Mouse (Mus musculus): Measurements from ENCODE around the gene Slc7a7.

The Slc7a7 gene

DNA sequence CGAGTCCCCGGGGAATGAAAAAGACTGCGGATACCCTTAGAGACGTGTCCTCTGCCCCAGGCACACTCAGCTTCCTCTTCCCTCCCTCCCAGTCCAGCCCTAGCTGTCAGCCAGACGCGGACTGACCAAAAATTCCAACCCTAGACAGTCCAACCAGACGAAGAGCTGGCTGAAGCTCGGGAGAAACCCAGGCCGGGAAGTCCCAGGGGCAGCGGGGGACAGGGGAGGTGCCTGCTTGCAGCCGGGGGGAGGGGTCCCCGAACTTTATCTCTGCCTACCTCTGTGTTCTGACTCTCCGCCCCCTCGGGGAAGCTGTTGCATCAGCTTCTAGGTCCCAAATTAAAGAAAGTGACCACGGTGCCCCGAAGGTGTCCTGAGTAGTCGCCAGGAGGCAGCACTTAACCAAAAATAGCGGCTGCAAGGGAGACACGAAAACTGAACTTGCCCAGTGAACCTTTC lies at the start of gene Slc7a7:
Gene Slc7a7, minus strand, starts transcription at position 158 of the 459 bp plus-strand sequence.
- DNase-seq (ENCODE audit: low spot score): no peak

DNA sequence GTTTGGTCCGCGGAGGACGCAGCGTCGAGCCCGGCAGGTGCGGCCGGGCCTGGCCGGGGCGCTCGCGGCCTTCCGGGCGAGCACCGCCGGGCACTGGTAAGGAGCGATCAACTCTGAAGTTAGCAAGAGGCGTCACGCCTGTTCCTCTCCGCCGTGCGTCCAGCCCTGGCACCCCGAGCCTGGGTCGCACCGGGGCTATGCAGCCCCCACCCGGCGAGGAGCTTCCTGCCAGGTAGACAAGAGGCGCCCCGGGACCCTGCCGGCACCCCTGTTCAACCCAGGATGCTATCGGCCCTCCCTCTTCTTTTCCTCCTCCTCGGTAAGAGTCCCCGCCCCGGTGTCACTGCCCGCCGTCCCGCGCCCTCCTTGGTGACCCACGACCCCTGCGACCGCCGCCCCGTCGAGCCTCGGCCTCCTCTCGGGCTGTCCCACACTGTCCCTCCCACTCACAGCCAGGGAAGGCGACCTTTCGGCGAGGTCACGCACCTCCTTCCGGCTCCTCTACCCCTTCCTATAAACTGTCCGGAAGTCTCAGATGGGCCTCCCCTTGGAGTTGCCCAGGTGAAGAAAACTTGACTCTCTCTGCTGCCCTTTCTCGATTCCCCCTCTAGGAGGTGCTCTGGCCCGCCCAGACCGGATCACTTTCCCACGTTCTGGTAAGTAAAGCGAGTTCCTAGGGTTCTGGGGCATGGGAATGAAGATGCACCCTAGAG lies 46.9 kb upstream of the Slc7a7 start:
- peak; percentile 58 for DNase-seq (ENCODE audit: low spot score)

DNA sequence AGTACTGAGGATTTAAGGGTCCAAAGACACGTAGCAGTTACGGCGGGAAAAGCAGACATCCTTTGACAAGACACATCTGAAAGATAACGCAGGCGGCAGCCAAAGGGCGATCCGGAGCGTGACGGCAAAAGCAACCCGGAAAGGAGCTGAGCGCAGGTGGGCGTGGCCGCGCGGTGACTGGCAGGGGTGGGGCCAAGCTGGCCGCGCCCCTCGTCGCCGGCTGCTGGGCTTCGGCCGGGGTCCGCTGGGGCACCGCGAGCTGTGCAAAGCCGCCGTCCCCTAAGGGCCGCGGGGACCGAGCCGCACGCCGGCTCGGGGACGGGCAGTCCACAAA lies 46.3 kb upstream of the Slc7a7 start, which contains the start of gene Lrp10:
Gene Lrp10, plus strand, starts transcription at position 179 of the 334 bp plus-strand sequence.
- peak; percentile 78 for DNase-seq (ENCODE audit: low spot score)

DNA sequence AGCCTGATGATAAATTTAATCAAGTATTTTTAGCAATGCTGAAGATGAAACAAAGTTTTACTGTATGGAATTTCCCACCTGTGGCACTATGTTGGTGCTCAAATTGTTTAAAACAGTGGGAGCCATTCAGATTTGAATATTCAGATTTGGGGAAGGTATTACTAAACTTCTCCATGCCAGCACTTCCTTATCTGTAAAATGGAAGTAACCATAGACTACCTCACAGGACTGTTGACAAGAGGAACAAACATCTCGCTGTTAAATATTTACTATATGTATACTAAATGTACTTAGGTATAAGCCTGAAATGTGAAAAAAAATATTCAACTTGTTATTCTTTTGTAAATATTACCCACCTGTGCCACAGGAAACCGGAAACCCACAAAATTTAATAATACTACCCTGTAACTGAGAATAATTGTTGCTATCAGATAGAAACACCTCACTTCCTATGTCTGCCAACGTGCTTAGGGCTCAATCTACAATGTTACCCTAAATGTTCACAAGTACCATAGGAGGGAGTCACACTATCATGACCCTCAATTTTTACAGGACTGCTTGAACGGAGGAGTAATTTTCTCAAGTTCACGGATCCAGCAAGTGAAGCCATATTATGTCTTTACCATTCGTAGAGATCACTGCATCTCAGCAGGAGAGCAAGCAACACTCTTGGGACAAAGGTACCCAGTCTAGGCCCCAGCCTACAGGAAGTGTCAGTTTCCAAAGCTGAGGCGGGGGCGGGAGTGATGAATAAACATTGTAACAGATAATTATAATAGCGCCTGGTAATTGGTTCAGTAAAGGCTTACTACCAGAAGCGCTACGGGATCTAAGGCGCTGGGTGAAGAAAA lies 45.8 kb upstream of the Slc7a7 start:
- DNase-seq (ENCODE audit: low spot score): no peak

DNA sequence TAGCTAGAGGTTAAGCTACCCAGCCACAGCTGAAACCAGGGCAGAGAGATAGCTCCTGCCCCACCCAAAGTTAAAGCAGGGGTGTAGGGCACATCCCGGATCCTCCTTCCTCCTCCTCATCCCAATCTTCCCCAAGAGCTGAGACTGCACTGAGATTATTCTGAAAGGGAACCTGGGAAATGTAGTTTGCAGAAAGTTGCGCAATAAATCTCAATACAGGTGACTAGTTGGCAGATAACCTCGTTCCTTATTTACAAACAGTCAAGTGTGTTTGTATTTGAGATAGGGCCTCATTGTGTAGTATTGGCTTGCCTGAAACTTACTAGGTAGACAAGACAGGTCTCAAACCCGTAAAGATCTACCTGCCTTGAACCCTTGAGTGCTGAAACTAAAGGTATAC lies 44.6 kb upstream of the Slc7a7 start:
- DNase-seq (ENCODE audit: low spot score): no peak

DNA sequence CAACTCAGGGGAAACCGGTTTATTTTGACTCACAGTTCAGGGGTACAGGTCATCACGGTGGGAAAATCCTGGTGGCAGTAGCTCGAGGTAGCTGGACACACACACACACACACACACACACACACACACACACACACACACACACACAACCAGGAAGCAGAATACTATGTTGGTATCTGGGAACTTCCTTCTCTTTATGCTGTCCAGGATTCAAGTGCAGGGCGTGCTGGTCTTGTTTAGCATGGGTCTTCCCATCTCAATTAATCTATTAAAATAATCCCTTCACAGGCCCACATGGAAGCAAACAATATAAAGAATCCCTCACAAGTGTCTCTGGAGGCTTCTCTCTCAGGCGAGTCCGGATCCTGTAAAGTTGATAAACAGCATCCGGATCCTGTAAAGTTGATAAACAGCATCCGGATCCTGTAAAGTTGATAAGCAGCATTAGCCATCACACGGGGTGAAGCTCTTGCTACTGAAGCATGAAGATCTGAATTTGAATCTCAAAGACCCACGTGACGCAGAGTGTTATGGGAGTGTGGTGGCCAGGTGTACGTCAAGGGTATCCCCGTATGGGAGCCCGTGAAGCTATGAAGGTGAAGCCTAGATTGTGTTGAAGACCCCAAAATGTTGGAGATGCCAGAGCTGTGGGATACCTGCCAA lies 40.5 kb upstream of the Slc7a7 start:
- no peak for DNase-seq (ENCODE audit: low spot score)

DNA sequence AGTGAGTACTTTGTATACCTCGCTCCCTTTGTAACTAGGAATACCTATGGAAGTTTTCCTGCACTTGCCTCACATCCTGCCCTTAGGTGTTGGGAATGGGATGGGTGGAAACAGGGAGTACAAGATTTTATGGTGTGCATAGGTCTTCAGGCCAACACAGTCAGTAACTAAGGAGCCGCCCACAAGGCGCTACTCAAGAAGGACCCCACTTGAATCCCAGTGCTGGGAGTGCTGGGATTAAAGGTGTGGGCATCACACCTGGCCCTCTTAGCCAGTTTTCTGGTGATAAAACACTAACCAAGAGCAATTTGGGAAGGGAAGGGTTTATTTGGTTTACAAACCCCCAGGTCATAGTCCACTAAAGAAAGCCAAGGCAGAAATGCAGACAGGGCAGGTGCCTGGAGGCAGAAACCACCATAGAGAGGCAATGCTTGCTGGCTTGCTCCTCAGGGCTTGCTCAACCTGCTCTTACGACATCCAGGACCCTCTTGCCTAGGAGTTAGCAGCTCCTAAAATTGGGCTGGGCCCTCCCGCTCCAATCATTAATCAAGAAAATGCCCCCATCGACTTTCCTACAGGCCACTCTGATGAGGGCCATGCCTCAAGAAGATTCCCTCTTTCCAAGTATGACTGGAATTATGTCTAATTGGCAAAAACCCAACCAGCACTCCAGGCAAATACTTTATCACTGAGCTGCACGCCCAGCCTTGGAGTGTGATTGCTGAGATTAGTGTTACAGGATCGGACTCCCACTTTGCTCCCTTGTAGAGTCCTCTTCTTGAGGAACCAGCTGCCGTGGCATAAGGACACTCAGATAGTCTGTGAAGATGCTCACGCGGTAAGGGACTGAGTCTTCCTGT lies 37.3 kb upstream of the Slc7a7 start:
- no peak for DNase-seq (ENCODE audit: low spot score)

DNA sequence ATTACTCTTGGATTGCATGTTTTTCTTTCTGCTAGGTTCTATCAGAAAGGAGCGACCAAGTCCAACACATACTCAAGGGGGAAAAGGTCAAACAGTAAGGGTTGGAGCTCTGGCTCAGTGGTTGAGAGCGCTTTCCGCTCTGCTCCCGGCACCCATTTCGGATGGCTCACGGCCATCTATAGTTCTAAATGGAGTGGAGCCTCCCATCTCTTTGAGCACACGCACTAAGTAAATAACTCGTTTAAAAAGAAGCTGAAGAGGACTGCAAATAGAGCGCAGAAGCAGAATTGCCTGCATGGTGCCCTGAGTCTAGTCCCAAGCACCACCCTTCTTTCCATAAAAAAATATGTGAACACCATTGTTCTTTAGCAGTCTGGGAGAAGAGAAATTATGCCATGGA lies 36.0 kb upstream of the Slc7a7 start:
- no peak for DNase-seq (ENCODE audit: low spot score)

DNA sequence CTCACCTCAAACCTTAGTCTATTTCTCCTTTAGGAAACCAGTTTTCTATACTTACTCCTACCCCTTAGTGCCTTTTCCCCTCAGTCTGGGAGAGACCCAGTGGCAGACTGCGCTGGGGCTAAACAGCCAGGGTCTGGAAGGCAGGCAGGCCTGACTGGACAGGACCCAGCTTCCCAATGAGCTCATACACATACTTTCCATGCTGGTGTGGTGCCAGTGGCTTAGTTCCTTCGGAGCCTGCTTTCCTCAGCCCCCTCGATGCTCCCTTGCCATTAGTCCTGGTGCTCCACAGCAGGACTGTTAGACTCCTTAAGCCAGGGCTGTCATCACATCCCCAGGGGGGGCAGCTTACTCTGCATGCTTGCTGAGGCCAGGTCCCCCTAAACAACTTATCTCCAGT lies 27.9 kb upstream of the Slc7a7 start:
- no peak for DNase-seq (ENCODE audit: low spot score)

DNA sequence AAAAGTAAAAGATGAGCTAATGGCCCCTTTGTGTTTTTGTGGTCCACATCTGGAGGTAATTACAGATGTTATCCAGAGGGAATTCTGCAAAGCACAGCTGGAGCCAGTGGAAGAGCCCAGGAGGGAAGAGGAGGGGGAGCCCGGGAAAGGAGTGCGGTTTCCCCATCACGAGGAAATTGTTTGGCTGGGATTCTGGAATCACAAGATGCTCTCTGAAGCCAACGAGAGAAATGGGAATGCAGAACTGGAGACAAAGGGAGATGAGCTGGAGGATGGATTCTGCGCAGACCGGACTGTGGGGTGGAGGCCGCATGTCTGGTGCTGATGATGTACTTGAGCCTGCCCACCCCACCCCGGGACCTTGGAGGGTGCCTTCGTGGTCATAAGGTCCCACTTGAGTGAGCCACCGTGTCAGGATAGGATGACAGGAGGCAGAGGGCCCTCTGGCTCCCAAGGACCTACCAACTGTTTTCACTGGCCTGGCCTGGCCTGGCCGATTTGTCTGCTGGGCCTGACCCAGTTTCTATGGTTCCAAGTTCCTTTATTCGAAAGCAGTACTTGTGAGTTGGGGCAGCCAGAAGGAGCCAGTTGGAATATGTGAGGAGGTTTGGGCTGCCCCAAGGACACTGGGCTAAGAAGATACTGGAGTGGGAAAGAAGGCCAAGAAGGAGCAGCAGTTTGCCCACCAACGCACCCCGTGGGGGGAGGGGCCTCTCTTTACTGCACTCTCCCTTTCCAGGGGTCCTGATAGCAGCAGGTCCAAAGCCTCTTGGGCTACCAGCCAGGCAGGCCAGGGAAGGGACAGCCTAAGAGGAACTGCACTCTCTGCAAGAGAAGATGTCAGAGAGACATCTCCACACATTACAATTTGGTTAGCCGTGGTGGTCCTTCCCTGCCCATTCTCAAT lies 26.4 kb upstream of the Slc7a7 start:
- peak; percentile 38 for DNase-seq (ENCODE audit: low spot score)

DNA sequence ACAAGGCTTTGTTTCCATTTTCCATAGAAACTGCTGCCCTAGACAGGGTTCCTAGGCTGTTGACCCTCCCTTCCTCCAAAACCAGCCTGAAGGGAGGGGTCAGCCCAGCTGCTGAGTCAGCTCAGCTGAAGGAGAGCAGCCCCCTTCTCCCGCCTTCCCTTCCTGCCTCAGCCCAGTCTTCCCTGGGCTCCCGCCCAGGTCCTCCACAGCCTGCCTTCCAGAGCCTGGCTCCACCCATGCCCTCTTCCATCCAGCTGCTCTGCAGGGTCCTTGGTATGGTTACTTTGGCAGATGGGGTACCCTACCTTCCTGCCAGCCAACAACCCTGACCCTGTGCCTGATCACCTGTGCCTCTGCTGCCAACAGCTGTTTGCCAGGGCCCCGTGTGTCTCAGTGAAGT lies 25.6 kb upstream of the Slc7a7 start:
- peak; percentile 41 for DNase-seq (ENCODE audit: low spot score)

DNA sequence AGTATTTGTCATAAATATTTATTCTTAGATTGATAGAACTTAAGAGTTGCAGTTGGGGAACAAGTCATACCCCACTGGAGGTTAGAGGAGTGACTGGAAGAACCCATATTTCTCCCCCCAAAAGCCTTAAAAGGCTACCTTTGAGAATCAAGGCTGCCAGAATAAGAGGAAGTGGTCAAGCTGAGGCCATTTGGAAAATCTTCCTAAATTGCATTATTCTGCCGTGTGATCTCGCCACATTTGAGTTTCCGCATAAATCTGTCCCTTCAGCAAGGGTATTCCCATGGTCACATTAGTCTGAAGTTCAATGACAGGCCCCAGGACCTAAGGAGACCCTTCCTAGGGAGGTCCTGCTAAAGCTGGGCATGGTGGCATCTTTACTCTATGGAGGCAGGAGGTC lies 25.0 kb upstream of the Slc7a7 start:
- DNase-seq (ENCODE audit: low spot score): no peak

DNA sequence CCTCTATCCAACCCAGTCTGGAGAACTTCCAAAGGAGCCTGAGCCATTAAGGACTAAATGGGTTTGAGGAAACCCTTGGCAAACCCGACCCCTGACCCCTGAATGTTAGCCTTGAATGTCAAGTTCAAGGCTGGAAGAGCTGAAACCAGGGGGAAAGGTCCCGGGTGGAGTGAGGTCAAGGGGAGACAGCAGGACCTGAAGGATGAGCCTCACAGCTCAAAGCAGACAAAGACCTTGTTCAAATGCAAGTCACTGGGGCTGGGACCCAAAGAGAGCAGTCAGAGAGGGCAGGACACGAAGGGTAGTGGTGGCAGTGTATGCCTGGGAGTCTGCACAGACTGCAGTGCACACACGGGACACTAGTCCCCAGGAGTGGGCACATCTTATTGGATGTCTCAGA lies 23.8 kb upstream of the Slc7a7 start:
- DNase-seq (ENCODE audit: low spot score): no peak

DNA sequence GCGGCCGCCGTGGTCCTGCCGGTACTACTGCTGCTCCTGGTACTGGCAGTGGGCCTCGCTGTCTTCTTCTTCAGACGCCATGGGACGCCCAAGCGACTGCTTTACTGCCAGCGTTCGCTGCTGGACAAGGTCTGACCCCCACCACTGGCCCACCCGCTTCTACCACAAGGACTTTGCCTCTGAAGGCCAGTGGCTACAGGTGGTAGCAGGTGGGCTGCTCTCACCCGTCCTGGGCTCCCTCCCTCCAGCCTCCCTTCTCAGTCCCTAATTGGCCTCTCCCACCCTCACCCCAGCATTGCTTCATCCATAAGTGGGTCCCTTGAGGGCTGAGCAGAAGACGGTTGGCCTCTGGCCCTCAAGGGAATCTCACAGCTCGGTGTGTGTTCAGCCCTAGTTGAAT lies 23.0 kb upstream of the Slc7a7 start:
- DNase-seq (ENCODE audit: low spot score): no peak

DNA sequence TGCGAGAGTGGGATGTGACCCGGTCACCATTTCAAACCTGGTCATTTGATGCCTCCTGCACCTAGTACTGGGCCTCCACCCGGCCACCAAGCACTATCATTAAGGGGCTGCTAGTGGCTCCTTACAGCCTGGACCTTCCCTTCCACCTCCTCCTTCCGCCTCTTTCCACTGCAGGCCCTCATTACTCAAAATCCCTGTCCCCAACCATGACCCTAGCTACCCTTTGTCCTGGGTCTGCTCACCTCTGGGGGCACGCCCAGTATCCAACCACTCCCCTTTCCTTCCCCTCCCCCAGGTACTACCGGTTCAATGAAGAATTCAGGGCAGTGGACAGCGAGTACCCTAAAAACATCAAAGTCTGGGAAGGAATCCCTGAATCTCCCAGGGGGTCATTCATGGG lies 22.0 kb upstream of the Slc7a7 start:
- no peak for DNase-seq (ENCODE audit: low spot score)

DNA sequence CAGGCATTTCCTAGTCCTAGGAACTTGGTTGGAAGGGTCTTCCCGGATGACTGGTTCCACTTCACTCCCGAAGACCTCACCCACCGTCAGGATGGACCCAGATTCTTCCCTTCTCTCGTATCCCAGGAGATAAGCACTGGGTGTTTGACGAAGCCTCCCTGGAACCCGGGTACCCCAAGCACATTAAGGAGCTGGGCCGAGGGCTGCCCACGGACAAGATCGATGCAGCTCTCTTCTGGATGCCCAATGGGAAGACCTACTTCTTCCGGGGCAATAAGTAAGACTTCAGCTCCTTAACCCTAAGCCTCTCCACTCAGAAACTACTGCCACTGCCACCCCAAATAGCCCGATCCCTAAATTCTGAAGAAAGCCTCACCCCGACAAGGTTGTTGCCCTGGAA lies 21.6 kb upstream of the Slc7a7 start:
- no peak for DNase-seq (ENCODE audit: low spot score)

DNA sequence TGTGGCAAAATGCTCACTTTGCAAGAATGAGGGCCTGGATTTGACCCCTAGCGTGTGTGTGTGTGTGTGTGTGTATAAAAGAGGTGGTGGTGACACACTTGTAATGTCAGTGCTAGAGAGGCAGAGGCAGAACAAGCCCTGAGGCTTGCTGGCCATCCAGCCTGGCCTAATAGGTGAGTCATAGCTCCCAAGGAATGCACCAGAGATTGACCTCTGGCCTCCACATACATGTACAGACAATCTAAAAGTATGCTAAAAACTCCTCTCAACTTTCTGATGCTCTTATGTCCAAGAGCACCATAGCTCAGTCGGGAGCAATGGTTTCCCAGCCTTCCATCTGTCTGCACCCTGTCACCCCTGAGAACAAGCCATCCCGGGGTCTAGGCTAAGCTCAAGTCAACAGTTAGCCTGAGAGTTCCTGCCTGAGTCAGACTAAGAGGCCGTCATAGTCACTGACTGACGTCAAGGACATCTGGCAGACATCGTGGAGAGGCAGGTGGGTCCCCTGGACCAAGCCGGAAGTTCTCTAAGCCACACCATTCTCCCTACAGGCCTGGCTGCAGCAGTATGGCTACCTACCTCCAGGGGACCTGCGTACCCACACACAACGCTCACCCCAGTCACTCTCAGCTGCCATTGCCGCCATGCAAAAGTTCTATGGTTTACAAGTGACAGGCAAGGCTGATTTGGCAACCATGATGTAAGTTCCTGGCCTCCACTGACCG lies 17.8 kb upstream of the Slc7a7 start:
- DNase-seq (ENCODE audit: low spot score): no peak

DNA sequence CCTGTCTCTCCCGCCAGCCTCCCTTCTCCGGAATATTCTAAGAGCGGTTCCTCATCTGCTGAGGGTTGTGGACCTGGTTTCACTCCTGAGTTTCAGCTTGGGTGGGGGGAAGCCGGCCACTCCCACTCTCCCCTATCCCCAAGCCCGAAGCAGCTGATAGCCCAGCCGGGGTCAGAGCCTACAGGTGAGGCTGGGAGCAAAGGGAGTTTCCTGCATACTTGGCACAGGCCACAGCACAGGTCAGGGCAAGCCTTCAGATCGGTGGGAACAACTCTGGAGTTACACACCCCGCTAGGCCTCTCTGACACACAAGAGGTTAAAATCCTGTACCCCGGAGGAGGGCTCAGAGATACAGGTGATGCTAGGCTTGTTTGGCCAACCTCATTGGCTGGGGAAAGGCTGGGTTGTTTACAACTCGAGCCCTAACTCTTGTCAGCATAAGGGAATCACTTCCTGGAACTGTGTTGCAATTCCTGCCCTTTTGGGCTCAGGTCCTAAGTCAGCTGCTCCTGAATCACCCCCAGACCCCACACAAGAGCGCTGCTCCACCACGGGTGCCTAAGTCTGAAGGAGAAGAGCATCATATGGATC lies 16.5 kb upstream of the Slc7a7 start:
- DNase-seq (ENCODE audit: low spot score): no peak
